Mouse (Mus musculus) ES-E14 (cell line): ENCODE measurements around the gene Erf. TPM values are rescaled to one million over a fixed set of nuclear protein-coding genes. Genes with fewer than 3 reads are reported as not detected.

ENCODE experiments used
- DNase-seq: peaks from one replicate; pipeline ENCODE4 v3.0.0-alpha.2; 2013; ENCODE audit warnings: low read depth, low spot score
- H3K27ac ChIP-seq: 2 replicates; pipeline ENCODE4 v1.5.1; 2012; ENCODE audit warnings: low read depth, mild to moderate bottlenecking, low read length, moderate library complexity, mixed read lengths; ENCODE audit not compliant: poor library complexity, insufficient read depth, severe bottlenecking
- H3K36me3 ChIP-seq: 2 replicates; pipeline ENCODE4 v1.6.1; 2012; ENCODE audit warnings: mild to moderate bottlenecking, low read length, moderate library complexity, mixed read lengths; ENCODE audit not compliant: control insufficient read depth, poor library complexity, insufficient read depth, severe bottlenecking
- H3K4me1 ChIP-seq, 2 experiments: fragments of 150-350 bp in 1 of 2; sonication (generic) in 1 of 2; 2 replicates each; pipeline ENCODE4 v1.6.1; 2012; ENCODE audit warnings: low read length in 2 of 2, mild to moderate bottlenecking in 1 of 2, mixed read lengths in 1 of 2; ENCODE audit not compliant: control insufficient read depth in 2 of 2, insufficient read depth in 2 of 2, poor library complexity in 1 of 2
- H3K4me3 ChIP-seq, 2 experiments: fragments of 150-350 bp in 1 of 2; sonication (generic) in 1 of 2; 2 replicates each; pipeline ENCODE4 v1.5.1; 2012; ENCODE audit warnings: low read length in 2 of 2, low read depth in 1 of 2, mild to moderate bottlenecking in 1 of 2, mixed read lengths in 1 of 2; ENCODE audit not compliant: insufficient read depth in 1 of 2, poor library complexity in 1 of 2, severe bottlenecking in 1 of 2
- H3K9ac ChIP-seq: 2 replicates; pipeline ENCODE4 v1.6.1; 2012; ENCODE audit warnings: low read depth, mild to moderate bottlenecking, low read length, mixed read lengths; ENCODE audit not compliant: poor library complexity, insufficient read depth, severe bottlenecking
- H3K9me3 ChIP-seq: fragments of 150-350 bp; sonication (generic); 2 replicates; pipeline ENCODE4 v1.6.1; 2012; ENCODE audit warnings: low read depth, mild to moderate bottlenecking, low read length; ENCODE audit not compliant: control insufficient read depth, insufficient read depth
- CHD2 ChIP-seq: IDR thresholded peaks from 2 replicates; pipeline ENCODE4 v1.6.1; 2014; ENCODE audit warnings: mild to moderate bottlenecking, low read depth, low read length, inconsistent platforms
- HCFC1 ChIP-seq: IDR thresholded peaks from 2 replicates; pipeline ENCODE4 v1.6.1; 2012; ENCODE audit warnings: low read length, inconsistent platforms, borderline replicate concordance; ENCODE audit not compliant: insufficient read depth
- MAFK ChIP-seq: IDR thresholded peaks from 2 replicates; pipeline ENCODE4 v1.6.1; 2014; ENCODE audit warnings: mild to moderate bottlenecking, low read depth, low read length, inconsistent platforms; ENCODE audit not compliant: insufficient read depth
- ZC3H11A ChIP-seq: IDR thresholded peaks from 2 replicates; pipeline ENCODE4 v1.6.1; 2012; ENCODE audit warnings: low read depth, mild to moderate bottlenecking, inconsistent platforms, low read length, borderline replicate concordance
- ZNF384 ChIP-seq: IDR thresholded peaks from 2 replicates; pipeline ENCODE4 v1.6.1; 2012; ENCODE audit warnings: low read depth, low read length, inconsistent platforms
- in situ Hi-C, 2 experiments: fragments of 600-800 bp; cut with MboI; formaldehyde crosslinking; loops; one replicate each; pipeline ENCODE4 v1.15.1; 2025; ENCODE audit warnings: low sequenced_read_pairs in 2 of 2, inconsistent platforms in 1 of 2; ENCODE audit not compliant: unreplicated experiment in 2 of 2
- total RNA-seq: library from RNA; depleted of rRNA; stranded (reverse); fragments of 300-350 nt; gene quantifications from 2 replicates; pipeline ENCODE4 v1.2.3, GENCODE M21; 2012; rRNA removed

The Erf gene
- total RNA-seq, 1 experiment = 87.1 TPM

DNA sequence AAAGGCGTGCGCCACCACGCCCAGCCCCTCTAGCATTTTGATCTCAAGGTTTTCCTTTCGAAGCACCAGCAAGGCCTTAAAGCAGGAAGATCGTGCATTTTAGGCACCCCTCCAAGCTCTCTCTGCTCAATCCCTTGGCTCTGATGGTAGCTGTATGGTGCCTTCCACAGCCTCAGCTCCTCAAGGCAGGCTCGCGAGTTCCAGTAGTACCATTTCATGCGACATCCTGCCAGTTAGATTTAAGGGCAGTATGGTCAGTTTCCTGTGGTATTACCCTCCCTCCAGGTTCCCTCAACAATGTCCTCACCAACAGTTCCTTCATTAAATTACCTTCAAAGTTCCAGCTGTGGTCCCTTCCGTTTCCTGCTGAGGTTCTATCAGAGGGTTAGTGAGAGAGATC lies 54.5 kb downstream of the Erf start:
- in situ Hi-C loops = no loop called here
- Histone ChIP-seq H3K27ac (no peak overlapping the region), H3K9me3 (no peaks in the 10 kb centered on the region), H3K4me3 (no peak overlapping the region), H3K36me3 (no peaks in the 10 kb centered on the region), H3K4me1 (peaks cover 3 to 16% of the 10 kb centered on the region in 2 experiments; a peak in 2 of 4 replicates), H3K9ac (no peak overlapping the region)
- DNase-seq = no peak
- TF ChIP-seq MAFK (no peak), CHD2 (no peak), HCFC1 (no peak)

DNA sequence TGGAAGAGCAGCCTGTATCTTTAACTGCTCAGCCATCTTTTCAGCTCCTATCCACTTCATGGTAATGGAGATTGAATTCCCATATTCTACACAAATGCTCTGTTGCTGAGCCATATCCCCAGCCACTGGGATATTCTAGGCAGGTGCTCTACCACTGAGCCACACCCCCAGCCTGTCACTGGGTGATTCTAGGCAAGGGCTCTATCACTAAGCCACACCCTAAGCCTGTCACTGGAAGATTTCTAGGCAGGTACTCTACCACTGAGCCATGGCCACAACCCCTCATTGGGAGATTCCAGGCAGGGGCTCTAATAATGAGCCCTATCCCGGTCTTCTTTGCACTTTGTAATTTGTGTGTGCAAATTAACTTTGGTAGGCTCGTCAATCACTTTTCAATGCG lies 55.4 kb downstream of the Erf start:
- Histone ChIP-seq H3K9ac (no peak overlapping the region), H3K27ac (no peak overlapping the region), H3K4me3 (no peak overlapping the region), H3K36me3 (no peaks in the 10 kb centered on the region), H3K4me1 (peaks cover 6 to 16% of the 10 kb centered on the region in 2 experiments; a peak in 3 of 4 replicates), H3K9me3 (no peaks in the 10 kb centered on the region)
- in situ Hi-C loops = no loop called here
- TF ChIP-seq ZC3H11A (no peak), HCFC1 (no peak), CHD2 (no peak), MAFK (no peak), ZNF384 (no peak)
- DNase-seq = no peak

Other genes with a start within 250 kb of the Erf start
- 21.2 and 37.0 TPM in 2 replicates for gene Atp1a3, start 244.8 kb downstream of the Erf start, total RNA-seq
- gene Grik5, start 178.4 kb downstream of the Erf start, total RNA-seq = 10.0 and 10.7 TPM in 2 replicates
- 15.1 and 18.9 TPM in 2 replicates for gene Zfp574, start 178.2 kb downstream of the Erf start, total RNA-seq
- 2.4 and 2.9 TPM in 2 replicates for gene Pou2f2, start 71.0 kb downstream of the Erf start, total RNA-seq
- gene Dedd2, start 30.1 kb downstream of the Erf start, total RNA-seq = 22.8 and 31.3 TPM in 2 replicates
- gene Zfp526, start 29.3 kb downstream of the Erf start, total RNA-seq = 5.0 and 5.2 TPM in 2 replicates
- 38.2 and 38.5 TPM in 2 replicates for gene Gsk3a, start 12.9 kb downstream of the Erf start, total RNA-seq
- 68.4 and 72.4 TPM in 2 replicates for gene Cic, start 16.9 kb upstream of the Erf start, total RNA-seq
- 76.5 and 83.2 TPM in 2 replicates for gene Pafah1b3, start 47.2 kb upstream of the Erf start, total RNA-seq
- 4.3 and 5.7 TPM in 2 replicates for gene Prr19, start 50.6 kb upstream of the Erf start, total RNA-seq
- gene Tmem145, start 55.3 kb upstream of the Erf start, total RNA-seq = 1.2 and 1.7 TPM in 2 replicates
- 47.5 and 69.9 TPM in 2 replicates for gene Megf8, start 66.4 kb upstream of the Erf start, total RNA-seq
- gene Cnfn, start 119.0 kb upstream of the Erf start, total RNA-seq = not detected in 2 replicates
- 3.8 and 4.7 TPM in 2 replicates for gene Lipe, start 147.9 kb upstream of the Erf start, total RNA-seq
- 0.31 TPM in 1 of 2 replicates, not detected in the other for gene Cxcl17, start 162.1 kb upstream of the Erf start, total RNA-seq
- gene Ceacam1, start 226.8 kb upstream of the Erf start, total RNA-seq = 5.6 and 16.0 TPM in 2 replicates